Mouse (Mus musculus): ENCODE measurements around the gene Ms4a4a. TPM values are rescaled to one million over a fixed set of nuclear protein-coding genes. Genes with fewer than 3 reads are reported as not detected.
A peak's percentile ranks its signal among the peaks of the same experiment; 100 is the strongest.
"Not testable (repeated sequence)": the region's sequence is repeated elsewhere in the genome, so short reads cannot be mapped to it uniquely, and the experiment has no call there.

Gene Ms4a4a
- polyA plus RNA-seq, 1 experiment from 2014 or later = 6.6 TPM

- H3K4me3 ChIP-seq (ENCODE audit: low read depth, low read length) = no peak overlapping the region
- H3K4me1 ChIP-seq (ENCODE audit: insufficient read depth, low read depth, low read length) = no peaks in the 10 kb centered on the region
- no peak overlapping the region for H3K4me2 ChIP-seq (replicated peaks; ENCODE audit: low read depth, low read length)
- no peaks in the 10 kb centered on the region for H3K36me3 ChIP-seq (ENCODE audit: insufficient read depth, low read length)
- no peaks in the 10 kb centered on the region for H3K9me3 ChIP-seq (ENCODE audit: low read length)
- TF ChIP-seq EP300 (IDR thresholded peaks at IDR 0.05) (no peak), CTCF (IDR thresholded peaks at IDR 0.05) (no peak)
- 74% methylated on average over 1 of the region's 1 CpGs for WGBS
- ATAC-seq (no peak), DNase-seq (ENCODE audit: low spot score) (no peak)
- no peak overlapping the region for H3K9ac ChIP-seq (replicated peaks; ENCODE audit: low read depth)
- H3K27ac ChIP-seq (ENCODE audit: low read length) = no peak overlapping the region
- no peaks in the 10 kb centered on the region for H3K27me3 ChIP-seq (replicated peaks; ENCODE audit: insufficient read depth, low read length)
Measured at GRCm38 (mm10) chr19:11414084-11414483, 38.8 kb downstream of the Ms4a4a start.

- Histone ChIP-seq H3K4me3 (ENCODE audit: low read depth, low read length) (no peak overlapping the region), H3K27me3 (replicated peaks; ENCODE audit: insufficient read depth, low read length) (no peaks in the 10 kb centered on the region), H3K4me2 (replicated peaks; ENCODE audit: low read depth, low read length) (no peak overlapping the region), H3K9ac (replicated peaks; ENCODE audit: low read depth) (no peak overlapping the region), H3K9me3 (ENCODE audit: low read length) (no peaks in the 10 kb centered on the region), H3K27ac (ENCODE audit: low read length) (no peak overlapping the region), H3K4me1 (ENCODE audit: insufficient read depth, low read depth, low read length) (no peaks in the 10 kb centered on the region), H3K36me3 (ENCODE audit: insufficient read depth, low read length) (no peaks in the 10 kb centered on the region)
- DNase-seq (ENCODE audit: low spot score) (peak; percentile 62), ATAC-seq (peak; percentile 47)
- 38% methylated on average over 3 of the region's 3 CpGs for WGBS
- TF ChIP-seq CTCF (IDR thresholded peaks at IDR 0.05) (no peak), EP300 (IDR thresholded peaks at IDR 0.05) (0 out of 2 replicates have a peak, but pooled peaks have one; percentile 15)
Measured at GRCm38 (mm10) chr19:11415581-11415980, 40.3 kb downstream of the Ms4a4a start.

GRCm38 (mm10) chr19:11418865-11419264 is 43.5 kb downstream of the Ms4a4a start:
- not testable (repeated sequence) for ATAC-seq; H3K9ac ChIP-seq (replicated peaks; ENCODE audit: low read depth); H3K4me1 ChIP-seq (ENCODE audit: insufficient read depth, low read depth, low read length); H3K36me3 ChIP-seq (ENCODE audit: insufficient read depth, low read length); H3K4me2 ChIP-seq (replicated peaks; ENCODE audit: low read depth, low read length); H3K27me3 ChIP-seq (replicated peaks; ENCODE audit: insufficient read depth, low read length); DNase-seq (ENCODE audit: low spot score); H3K4me3 ChIP-seq (ENCODE audit: low read depth, low read length); H3K27ac ChIP-seq (ENCODE audit: low read length); H3K9me3 ChIP-seq (ENCODE audit: low read length)
- 65% methylated on average over 2 of the region's 3 CpGs for WGBS

GRCm38 (mm10) chr19:11431209-11431608 is 55.9 kb downstream of the Ms4a4a start:
- not testable (repeated sequence) for H3K9me3 ChIP-seq (ENCODE audit: low read length); H3K4me1 ChIP-seq (ENCODE audit: insufficient read depth, low read depth, low read length); H3K9ac ChIP-seq (replicated peaks; ENCODE audit: low read depth); H3K36me3 ChIP-seq (ENCODE audit: insufficient read depth, low read length); H3K4me3 ChIP-seq (ENCODE audit: low read depth, low read length); H3K4me2 ChIP-seq (replicated peaks; ENCODE audit: low read depth, low read length); H3K27me3 ChIP-seq (replicated peaks; ENCODE audit: insufficient read depth, low read length); H3K27ac ChIP-seq (ENCODE audit: low read length)
- peak; percentile 31 for DNase-seq (ENCODE audit: low spot score)
- peak; percentile 49 for ATAC-seq
- WGBS = 74% methylated on average over 1 of the region's 1 CpGs

- no peak overlapping the region for H3K4me2 ChIP-seq (replicated peaks; ENCODE audit: low read depth, low read length)
- no peaks in the 10 kb centered on the region for H3K4me1 ChIP-seq (ENCODE audit: insufficient read depth, low read depth, low read length)
- H3K4me3 ChIP-seq (ENCODE audit: low read depth, low read length) = no peak overlapping the region
- H3K27me3 ChIP-seq (replicated peaks; ENCODE audit: insufficient read depth, low read length) = no peaks in the 10 kb centered on the region
- DNase-seq (ENCODE audit: low spot score) (no peak), ATAC-seq (no peak)
- WGBS = 77% methylated on average over 4 of the region's 4 CpGs
- H3K27ac ChIP-seq (ENCODE audit: low read length) = no peak overlapping the region
- TF ChIP-seq EP300 (IDR thresholded peaks at IDR 0.05) = no peak
- no peak for TF ChIP-seq CTCF (IDR thresholded peaks at IDR 0.05)
- no peak overlapping the region for H3K9ac ChIP-seq (replicated peaks; ENCODE audit: low read depth)
- no peaks in the 10 kb centered on the region for H3K36me3 ChIP-seq (ENCODE audit: insufficient read depth, low read length)
- no peaks in the 10 kb centered on the region for H3K9me3 ChIP-seq (ENCODE audit: low read length)
Measured at GRCm38 (mm10) chr19:11435058-11435834, 59.9 kb downstream of the Ms4a4a start.

Other genes starting within 250 kb of the Ms4a4a start
- gene 1700017D01Rik, start 244.6 kb upstream of the Ms4a4a start, polyA plus RNA-seq (2015; fragmentation: Nextera tagmentation; extraction: Ambion mirVana) = not detected in 2 replicates
- gene 1700025F22Rik, start 210.2 kb upstream of the Ms4a4a start, polyA plus RNA-seq (2015; fragmentation: Nextera tagmentation; extraction: Ambion mirVana) = not detected in 2 replicates
- not detected in 2 replicates for gene Ms4a13, start 178.8 kb upstream of the Ms4a4a start, polyA plus RNA-seq (2015; fragmentation: Nextera tagmentation; extraction: Ambion mirVana)
- gene Ms4a12, start 143.1 kb upstream of the Ms4a4a start, polyA plus RNA-seq (2015; fragmentation: Nextera tagmentation; extraction: Ambion mirVana) = not detected in 2 replicates
- 0.91 and 1.6 TPM in 2 replicates for gene Ms4a1, start 109.3 kb upstream of the Ms4a4a start, polyA plus RNA-seq (2015; fragmentation: Nextera tagmentation; extraction: Ambion mirVana)
- not detected in 2 replicates for gene Ms4a5, start 91.7 kb upstream of the Ms4a4a start, polyA plus RNA-seq (2015; fragmentation: Nextera tagmentation; extraction: Ambion mirVana)
- gene Ms4a14, start 61.1 kb upstream of the Ms4a4a start, polyA plus RNA-seq (2015; fragmentation: Nextera tagmentation; extraction: Ambion mirVana) = 0.05 and 0.07 TPM in 2 replicates
- gene Ms4a7, start 39.4 kb upstream of the Ms4a4a start, polyA plus RNA-seq (2015; fragmentation: Nextera tagmentation; extraction: Ambion mirVana) = 11.2 and 12.6 TPM in 2 replicates
- gene Ms4a4c, start 29.2 kb downstream of the Ms4a4a start, polyA plus RNA-seq (2015; fragmentation: Nextera tagmentation; extraction: Ambion mirVana) = 1.1 and 1.2 TPM in 2 replicates
- gene Ms4a4b, start 68.0 kb downstream of the Ms4a4a start, polyA plus RNA-seq (2015; fragmentation: Nextera tagmentation; extraction: Ambion mirVana) = 1.7 and 2.4 TPM in 2 replicates
- 10.8 and 12.6 TPM in 2 replicates for gene Ms4a6c, start 93.8 kb downstream of the Ms4a4a start, polyA plus RNA-seq (2015; fragmentation: Nextera tagmentation; extraction: Ambion mirVana)
- gene Gm8369, start 110.4 kb downstream of the Ms4a4a start, polyA plus RNA-seq (2015; fragmentation: Nextera tagmentation; extraction: Ambion mirVana) = 0.14 and 0.20 TPM in 2 replicates
- 5.2 and 7.1 TPM in 2 replicates for gene Ms4a6b, start 141.0 kb downstream of the Ms4a4a start, polyA plus RNA-seq (2015; fragmentation: Nextera tagmentation; extraction: Ambion mirVana)
- 3.8 and 4.3 TPM in 2 replicates for gene Ms4a4d, start 161.3 kb downstream of the Ms4a4a start, polyA plus RNA-seq (2015; fragmentation: Nextera tagmentation; extraction: Ambion mirVana)
- gene Ms4a6d, start 229.3 kb downstream of the Ms4a4a start, polyA plus RNA-seq (2015; fragmentation: Nextera tagmentation; extraction: Ambion mirVana) = 11.6 and 12.0 TPM in 2 replicates
- 0.16 and 0.51 TPM in 2 replicates for gene Ms4a2, start 248.2 kb downstream of the Ms4a4a start, polyA plus RNA-seq (2015; fragmentation: Nextera tagmentation; extraction: Ambion mirVana)

Data from lung, postnatal 0 days (tissue).